In the genomic region with DNA sequence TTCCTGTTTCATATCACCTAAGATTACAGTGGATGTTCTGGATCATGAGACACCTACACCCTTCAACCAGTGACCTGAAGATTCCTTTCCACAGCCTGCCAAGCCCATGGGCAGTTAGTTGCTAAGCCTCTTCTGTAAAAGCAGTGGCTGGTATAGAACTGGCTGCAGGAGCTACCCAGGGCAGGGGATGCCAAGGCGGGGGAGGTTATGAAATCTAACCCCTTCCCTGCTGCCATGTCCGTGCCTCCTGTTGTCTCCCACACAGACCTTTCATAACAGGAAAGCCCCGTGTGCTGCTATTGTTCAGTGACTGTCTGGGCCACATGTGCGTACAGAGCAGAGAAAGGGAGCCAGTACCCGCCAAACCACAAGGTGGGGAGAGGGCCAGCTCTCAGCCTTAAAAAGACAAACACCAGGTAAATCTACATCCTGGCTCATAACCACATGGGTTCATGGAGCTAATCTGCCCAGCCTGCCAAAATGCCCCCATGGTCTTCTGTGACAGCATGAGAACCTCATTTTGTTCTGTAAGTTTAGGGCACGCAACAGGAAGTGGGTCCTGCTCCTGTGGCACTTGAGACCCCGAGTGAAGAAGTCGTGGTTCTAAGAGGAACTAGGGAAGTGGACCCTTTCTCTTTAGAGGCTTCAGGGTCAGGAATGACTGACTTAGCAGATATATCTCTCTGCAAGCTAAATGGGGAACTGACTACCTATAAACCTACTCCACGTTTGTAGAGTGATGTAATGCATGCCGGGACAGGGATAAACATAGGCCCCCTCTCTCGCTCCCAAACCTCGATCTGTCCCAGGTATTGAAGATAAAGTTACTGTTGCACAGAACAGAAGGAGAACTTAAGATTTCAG, we compare ENCODE assay signal across 14 mouse cellular contexts. TPM values are rescaled to one million over a fixed set of nuclear protein-coding genes. Genes with fewer than 3 reads are reported as not detected.
"Had no signal": no experiment of that assay in that cellular context is flagged by ENCODE, and none has a peak within 500 bp of the region (broad histone marks: within the 10 kb centered on the region; RNA-seq: fewer than 3 reads in every experiment).

No protein-coding gene starts in this region.

- H3K9me3 ChIP-seq: kidney, embryonic 15.5 days; limb, embryonic 15.5 days; lung, embryonic 15.5 days; midbrain, embryonic 13.5 days; neural tube, embryonic 15.5 days had no signal

- H3K36me3 ChIP-seq: kidney, embryonic 15.5 days; limb, embryonic 15.5 days; liver, embryonic 13.5 days; lung, embryonic 15.5 days; midbrain, embryonic 13.5 days; neural tube, embryonic 15.5 days had no signal

- H3K4me1 ChIP-seq: limb, embryonic 15.5 days; liver, embryonic 13.5 days; lung, embryonic 15.5 days; midbrain, embryonic 13.5 days; neural tube, embryonic 15.5 days had no signal

- ATAC-seq: liver, postnatal 0 days; midbrain, embryonic 13.5 days had no signal

- H3K27ac ChIP-seq: kidney, embryonic 15.5 days; limb, embryonic 15.5 days; liver, embryonic 13.5 days; lung, embryonic 15.5 days; macrophage; midbrain, embryonic 13.5 days; neural tube, embryonic 15.5 days; stomach, postnatal 0 days had no signal

- DNase-seq: kidney, adult 2 months; kidney, postnatal 25 days; layer of hippocampus, adult 9-11 months; layer of hippocampus, postnatal 36 days; liver, embryonic 13.5 days; liver, postnatal 0 days; lung, postnatal 14 days had no signal

- H3K9ac ChIP-seq: kidney, embryonic 15.5 days; limb, embryonic 15.5 days; liver, embryonic 13.5 days; liver, postnatal 0 days; lung, embryonic 15.5 days; midbrain, embryonic 13.5 days; neural tube, embryonic 15.5 days had no signal

- H3K4me2 ChIP-seq: kidney, embryonic 15.5 days; limb, embryonic 15.5 days; liver, embryonic 13.5 days; lung, embryonic 15.5 days; midbrain, embryonic 13.5 days; neural tube, embryonic 15.5 days had no signal

- H3K4me3 ChIP-seq: kidney, embryonic 15.5 days; limb, embryonic 15.5 days; liver, embryonic 13.5 days; lung, embryonic 15.5 days; midbrain, embryonic 13.5 days; neural tube, embryonic 15.5 days had no signal

- H3K27me3 ChIP-seq: kidney, embryonic 15.5 days; limb, embryonic 15.5 days; liver, embryonic 13.5 days; lung, embryonic 15.5 days; midbrain, embryonic 13.5 days; neural tube, embryonic 15.5 days had no signal

RNA-seq across cellular contexts. Expression of gene Edar, which starts 50.4 kb away (rescaled TPM):
- polyA plus RNA-seq: liver, embryonic 13.5 days; macrophage had no signal
